Mouse (Mus musculus) brain, embryonic 18.5 days (tissue): Measurements from ENCODE around the gene Phb2.

ENCODE experiments used
- DNase-seq: peaks from one replicate; pipeline ENCODE4 v3.0.0-alpha.2; 2012; ENCODE audit warnings: low read depth, low spot score

Phb2 gene

GRCm38 (mm10) chr6:124690517-124690916, 21.6 kb upstream of the Phb2 start:
- DNase-seq, result no peak

GRCm38 (mm10) chr6:124693243-124693981, 18.7 kb upstream of the Phb2 start:
- DNase-seq, result no peak

GRCm38 (mm10) chr6:124694166-124694955, 17.8 kb upstream of the Phb2 start:
- no peak for DNase-seq

GRCm38 (mm10) chr6:124696441-124697150, 15.5 kb upstream of the Phb2 start:
- DNase-seq, result no peak

GRCm38 (mm10) chr6:124698751-124699150, 13.4 kb upstream of the Phb2 start:
- DNase-seq, result no peak

- no peak for DNase-seq
These were observed 12.8 kb upstream of the Phb2 start for GRCm38 (mm10) chr6:124699366-124699765.

GRCm38 (mm10) chr6:124699962-124700610, 12.1 kb upstream of the Phb2 start:
- DNase-seq, result no peak

- no peak for DNase-seq
These were observed 10.8 kb upstream of the Phb2 start for GRCm38 (mm10) chr6:124701338-124701737.

GRCm38 (mm10) chr6:124702102-124702783, 9.9 kb upstream of the Phb2 start:
- DNase-seq, result no peak

GRCm38 (mm10) chr6:124702784-124703103, 9.4 kb upstream of the Phb2 start:
- DNase-seq, result no peak

- DNase-seq, result no peak
These were observed 8.3 kb upstream of the Phb2 start for GRCm38 (mm10) chr6:124703789-124704188.

- no peak for DNase-seq
These were observed 7.7 kb upstream of the Phb2 start for GRCm38 (mm10) chr6:124704417-124704816.

- DNase-seq, result no peak
These were observed 6.0 kb upstream of the Phb2 start for GRCm38 (mm10) chr6:124706061-124706627.

GRCm38 (mm10) chr6:124708289-124708889, 3.7 kb upstream of the Phb2 start:
- no peak for DNase-seq

- no peak for DNase-seq
These were observed 782 bp downstream of the Phb2 start for GRCm38 (mm10) chr6:124712918-124713317.

- no peak for DNase-seq
These were observed 4.8 kb downstream of the Phb2 start for GRCm38 (mm10) chr6:124716864-124717490.

GRCm38 (mm10) chr6:124717968-124718367, 5.8 kb downstream of the Phb2 start:
- DNase-seq, result no peak

- DNase-seq, result no peak
These were observed 6.6 kb downstream of the Phb2 start for GRCm38 (mm10) chr6:124718703-124719102.

GRCm38 (mm10) chr6:124719354-124719978, 7.3 kb downstream of the Phb2 start:
- DNase-seq, result no peak

GRCm38 (mm10) chr6:124720904-124721303, 8.8 kb downstream of the Phb2 start:
- no peak for DNase-seq
